Mouse (Mus musculus) 3T3-L1 (cell line): ENCODE results near the gene Pllp.

Experiments used
- DNase-seq: peaks from one replicate; pipeline ENCODE4 v3.0.0-alpha.2; 2015; ENCODE audit warnings: low read depth, low spot score

Pllp gene

DNA sequence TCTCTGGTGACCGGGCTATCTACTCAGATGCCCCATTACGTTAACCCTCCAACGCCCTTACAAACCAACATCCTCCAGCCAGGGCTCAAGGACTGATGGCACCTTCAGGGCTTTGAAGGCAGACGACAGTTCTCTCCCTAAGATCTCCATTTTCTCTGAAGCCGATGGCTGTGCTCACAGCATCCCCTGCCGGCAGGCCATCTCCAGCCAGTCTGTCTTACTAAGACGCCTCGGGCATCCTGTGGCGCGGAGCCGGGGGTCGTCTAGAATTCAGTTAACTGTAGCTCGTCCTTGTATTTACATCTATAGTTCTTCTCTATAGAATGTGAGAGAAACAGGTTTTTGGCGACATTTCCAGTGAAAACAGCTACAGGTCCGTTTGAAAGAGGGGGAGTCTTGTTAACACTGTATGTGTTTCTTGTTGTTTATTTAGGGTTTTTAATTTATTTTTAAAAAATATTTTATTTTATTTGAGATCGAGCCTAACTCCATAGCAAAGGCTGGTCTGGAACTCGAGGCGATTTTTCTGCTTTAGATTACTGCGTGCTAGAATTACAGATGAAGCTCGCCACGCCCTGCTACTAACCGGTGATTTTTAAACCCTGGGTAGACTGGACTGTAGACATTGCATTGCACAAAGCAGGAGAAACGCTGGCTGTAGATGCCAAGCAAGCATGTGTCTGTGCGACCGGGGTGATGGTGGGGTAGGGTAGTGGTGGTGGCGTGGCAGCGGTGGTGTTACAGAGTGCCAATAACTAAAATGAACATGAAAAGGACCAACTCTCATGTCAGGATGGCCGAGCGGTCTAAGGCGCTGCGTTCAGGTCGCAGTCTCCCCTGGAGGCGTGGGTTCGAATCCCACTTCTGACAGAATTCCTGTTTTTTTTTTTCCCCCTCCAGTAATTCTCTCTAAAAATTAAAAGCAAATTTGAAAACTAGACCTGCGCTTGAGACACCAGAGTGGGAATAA lies 7.1 kb upstream of the Pllp start:
- DNase-seq: peak; percentile 95

DNA sequence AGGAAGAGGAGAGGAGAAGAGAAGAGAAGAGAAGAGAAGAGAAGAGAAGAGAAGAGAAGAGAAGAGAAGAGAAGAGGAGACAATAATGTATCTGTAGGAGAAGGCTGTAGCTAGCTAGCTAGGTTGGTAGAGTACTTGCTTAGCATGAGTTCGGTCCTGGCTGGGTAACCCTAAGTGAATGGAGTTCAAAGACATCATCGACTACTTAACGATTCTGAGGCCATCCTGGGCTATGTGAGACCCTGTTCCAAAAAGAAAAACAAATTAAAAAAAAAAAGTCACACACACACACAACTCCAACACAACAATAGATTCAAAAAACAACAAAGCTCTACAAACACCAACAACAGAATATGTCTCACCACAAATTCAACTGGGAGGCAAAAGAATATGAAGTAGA lies 6.1 kb upstream of the Pllp start:
- DNase-seq: peak; percentile 13

DNA sequence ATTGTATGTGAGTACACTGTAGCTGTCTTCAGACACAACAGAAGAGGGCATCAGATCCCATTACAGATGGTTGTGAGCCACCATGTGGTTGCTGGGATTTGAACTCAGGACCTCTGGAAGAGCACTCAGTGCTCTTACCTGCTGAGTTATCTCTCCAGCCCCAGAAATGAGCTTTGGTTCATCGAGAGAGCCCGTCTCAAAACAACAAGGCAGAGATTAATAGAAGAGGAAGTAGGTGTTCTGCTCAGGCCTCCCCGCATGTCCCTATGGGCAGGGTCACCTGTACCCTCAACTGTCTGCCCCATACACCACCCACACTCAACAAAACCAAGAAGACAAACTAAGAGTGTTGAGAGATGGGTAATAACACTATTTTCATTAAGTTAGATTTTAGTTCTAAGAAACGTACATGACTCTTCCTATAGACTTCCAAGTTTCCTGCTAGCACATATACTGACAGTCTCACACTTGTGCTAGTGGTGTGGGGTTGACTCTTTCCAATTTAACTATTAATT lies 4.4 kb upstream of the Pllp start:
- DNase-seq: no peak

DNA sequence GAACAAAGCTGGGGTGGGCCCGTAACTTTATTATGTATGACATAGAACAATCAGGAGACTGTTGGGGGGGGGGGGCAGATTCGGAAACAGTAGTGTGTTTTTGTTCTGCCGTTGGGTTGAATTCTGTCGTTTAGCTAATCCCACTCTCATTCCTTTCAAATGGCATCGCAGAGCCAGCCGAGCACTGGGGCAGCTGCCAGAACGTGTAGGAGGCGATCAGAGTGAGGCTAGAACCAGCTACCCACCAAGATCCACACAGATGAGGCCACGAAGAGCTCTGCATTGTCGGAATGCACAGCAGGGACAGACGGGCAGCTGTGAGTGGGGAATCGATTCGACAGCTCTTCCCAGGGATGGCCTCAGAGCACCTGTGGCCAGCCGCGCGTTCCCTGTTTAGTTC lies 3.3 kb upstream of the Pllp start:
- DNase-seq: no peak

DNA sequence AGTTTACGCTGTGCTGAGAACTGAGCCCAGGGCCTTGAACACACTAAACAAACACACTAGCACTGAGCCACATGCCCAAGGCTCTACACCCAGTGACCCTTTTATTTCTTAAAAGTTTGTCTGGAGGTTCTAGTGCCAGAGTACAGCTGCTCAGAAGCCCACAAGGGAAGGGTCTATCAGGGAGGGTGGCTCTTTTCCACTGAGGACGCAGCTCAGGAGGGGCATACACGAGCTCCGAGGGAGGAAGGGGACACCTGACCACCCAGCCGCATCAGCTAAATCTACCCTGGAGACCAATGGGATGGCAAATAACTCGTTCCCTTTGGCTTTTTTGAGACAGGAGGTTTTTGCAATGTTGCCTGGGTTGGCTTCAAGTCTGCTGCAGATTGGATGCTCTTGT lies 1.9 kb upstream of the Pllp start:
- no peak for DNase-seq

DNA sequence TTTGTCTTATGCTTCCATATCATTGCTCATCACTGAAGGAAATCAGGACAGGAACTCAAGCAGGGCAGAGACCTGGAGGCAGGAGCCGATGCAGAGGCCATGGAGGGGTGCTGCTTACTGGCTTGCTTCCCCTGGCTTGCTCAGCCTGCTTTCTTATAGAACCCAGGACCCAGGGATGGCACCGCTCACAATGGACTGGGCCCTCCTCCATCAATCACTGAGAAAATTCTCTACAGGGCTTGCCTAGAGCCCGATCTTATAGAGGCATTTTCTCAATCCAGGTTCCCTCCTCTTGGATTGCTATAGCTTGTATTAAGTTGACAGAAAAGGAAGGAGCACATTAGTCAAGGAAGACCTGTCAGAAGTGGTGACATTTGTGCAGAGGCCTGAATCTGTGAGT lies 488 bp upstream of the Pllp start:
- DNase-seq: no peak

DNA sequence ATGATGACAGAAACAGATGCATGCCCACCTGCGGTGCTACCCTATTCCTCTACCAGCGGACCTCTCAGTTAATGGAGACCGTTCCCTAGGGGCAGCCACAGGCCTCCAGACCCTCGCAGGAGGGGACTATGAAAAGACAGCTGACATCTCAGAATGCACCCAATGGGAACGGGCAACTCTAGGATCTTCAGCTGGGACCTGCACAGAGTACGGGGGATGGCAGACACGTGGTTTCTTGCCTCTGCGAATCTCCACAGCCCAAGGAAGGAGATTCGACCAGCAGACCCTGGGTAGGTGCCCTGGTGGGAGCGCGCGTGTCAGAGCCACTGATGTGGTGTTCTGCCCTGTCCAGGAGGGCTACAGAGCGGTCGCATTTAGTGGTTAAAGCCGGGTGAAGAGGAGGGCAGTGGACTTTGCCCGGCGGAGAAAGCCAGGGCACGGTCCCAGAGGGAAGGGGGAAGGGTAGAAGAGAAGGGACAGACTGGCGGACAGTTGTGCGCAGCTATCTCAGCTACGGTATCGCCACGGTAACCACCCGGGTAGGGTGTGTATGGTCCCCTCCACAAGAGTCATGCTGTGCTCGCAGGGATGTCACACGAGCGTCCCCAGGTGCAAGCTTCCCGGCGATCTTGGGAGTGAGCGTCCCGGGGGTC lies 611 bp downstream of the Pllp start:
- no peak for DNase-seq

DNA sequence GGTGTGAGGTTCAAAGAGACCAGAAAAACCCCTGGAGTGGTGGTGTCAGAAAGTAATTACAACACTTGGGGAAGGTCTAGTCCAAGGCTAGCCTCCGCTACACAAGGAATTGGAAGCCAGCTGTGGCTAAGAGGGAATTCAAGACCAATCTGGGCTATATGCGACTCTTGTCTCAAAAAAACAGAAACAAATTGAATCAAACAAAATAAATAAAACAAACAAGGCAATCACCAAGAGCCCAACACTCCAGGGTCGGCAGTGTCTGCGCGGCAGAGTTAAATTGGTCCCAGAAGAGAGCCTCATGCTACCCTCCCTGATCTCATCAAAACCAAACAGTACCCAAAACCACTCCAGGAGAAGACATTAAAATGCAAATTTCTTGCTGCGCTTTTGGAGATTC lies 1.4 kb downstream of the Pllp start:
- no peak for DNase-seq

DNA sequence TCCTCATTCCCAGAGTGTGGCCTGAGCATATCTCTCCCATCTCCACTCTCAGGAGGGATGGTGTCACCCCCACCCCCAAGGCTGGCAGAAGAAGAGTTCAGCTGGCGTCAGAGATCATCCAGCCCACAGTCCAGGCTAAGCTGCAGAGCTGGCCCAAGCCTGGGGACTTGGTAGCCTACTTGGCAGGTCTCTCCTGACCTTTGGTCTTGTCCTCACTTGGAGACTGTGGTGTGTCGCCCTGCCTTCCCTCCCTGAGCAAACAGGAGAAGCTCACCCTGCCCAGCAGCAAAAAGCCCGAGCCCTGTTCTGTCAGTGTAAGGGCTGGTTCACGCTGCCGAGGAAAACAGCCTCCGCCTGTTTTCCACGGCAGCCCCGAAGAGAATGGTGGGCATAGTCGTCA lies 10.1 kb downstream of the Pllp start:
- no peak for DNase-seq

DNA sequence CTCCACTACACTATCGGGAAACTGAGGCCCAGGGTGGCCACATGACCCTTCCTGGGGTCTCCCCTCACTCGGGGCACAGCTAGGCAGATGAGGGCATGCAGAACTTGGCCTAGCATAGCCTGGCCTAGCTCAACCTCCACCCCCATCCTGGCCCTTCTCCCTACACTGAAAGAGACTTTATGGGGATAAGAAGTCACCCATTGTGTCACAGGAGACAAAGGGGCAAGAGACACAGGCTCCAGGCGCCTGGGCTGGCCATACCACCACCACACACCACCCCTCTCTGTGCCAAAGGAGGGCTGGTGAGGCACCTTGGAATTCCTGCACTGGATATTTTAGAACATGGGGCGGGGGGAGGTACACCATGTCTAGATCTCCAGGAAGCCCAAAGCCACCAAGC lies 11.8 kb downstream of the Pllp start:
- no peak for DNase-seq

DNA sequence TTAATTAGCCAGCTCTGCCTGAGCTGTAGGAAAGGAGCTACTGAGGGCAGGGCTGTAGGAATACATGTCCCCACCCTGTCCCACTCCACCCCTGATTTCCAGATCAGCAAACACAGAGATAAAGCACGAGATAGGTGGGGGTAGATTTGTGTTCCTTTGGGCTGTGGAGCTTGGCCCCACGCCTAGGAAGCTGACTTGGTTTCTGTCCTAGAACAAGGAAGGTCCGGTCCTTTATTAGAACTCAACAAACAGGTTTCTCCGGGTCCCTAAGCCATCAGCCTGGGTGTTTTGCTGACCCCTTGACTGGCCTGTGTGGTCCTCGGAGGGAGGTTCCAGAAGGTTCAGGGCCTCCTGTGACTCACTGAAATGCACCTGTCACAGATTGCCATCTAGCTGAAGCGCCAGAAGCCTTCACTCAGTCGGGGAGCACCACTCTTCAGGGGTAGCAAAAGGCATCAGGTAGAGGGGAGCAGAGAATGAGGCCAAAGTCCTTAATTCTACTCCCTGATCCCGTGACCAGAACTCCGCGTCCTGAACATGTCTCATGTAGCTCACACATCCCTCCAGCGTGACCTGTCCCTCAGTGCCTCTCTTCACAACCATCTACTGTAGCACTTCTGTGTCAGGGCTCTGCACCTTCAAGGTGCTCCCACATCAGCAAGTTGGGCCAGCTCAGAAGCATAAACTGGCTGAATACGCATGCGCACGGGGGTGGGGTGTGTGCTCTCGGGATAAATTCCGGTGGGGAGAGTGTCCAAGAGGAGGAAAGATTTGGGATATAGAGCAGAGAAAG lies 13.2 kb downstream of the Pllp start:
- DNase-seq: no peak

DNA sequence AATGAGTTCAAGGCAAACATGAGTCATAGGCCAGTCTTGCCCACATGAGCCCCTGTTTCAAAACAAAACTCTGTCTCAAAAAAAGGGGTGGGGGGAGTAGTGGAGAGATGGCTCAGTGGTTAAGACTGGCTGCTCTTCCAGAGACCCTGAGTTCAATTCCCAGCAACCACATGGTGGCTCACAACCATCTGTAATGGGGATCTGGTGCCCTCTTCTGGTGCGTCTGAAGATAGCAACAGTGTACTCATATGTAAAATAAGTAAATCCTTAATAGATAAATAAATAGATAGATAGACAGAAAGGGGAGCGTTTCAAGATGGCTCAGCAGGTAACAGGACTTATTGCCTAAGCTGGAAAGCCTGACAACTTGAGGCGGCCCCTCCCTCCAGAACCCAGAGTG lies 15.7 kb downstream of the Pllp start:
- no peak for DNase-seq

DNA sequence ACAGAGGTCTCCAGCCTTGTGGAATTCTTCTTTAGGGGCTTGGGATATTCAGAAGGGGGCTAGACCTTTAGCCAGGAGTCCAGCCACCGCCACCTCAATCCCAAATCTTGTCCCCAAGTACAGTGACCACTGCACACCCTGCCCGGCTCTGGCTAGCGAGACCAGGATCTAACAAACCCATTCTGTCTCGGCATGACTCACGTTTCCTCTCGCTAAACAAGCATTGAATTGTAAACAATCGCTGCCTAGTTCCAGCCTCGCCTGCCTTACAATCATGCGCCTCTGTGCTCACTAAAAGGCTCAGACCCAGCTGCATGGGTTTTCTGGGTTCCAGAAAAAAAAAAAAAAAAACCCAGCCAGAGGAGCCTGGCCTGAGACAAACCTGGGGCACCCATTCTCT lies 17.5 kb downstream of the Pllp start:
- peak; percentile 60 for DNase-seq

DNA sequence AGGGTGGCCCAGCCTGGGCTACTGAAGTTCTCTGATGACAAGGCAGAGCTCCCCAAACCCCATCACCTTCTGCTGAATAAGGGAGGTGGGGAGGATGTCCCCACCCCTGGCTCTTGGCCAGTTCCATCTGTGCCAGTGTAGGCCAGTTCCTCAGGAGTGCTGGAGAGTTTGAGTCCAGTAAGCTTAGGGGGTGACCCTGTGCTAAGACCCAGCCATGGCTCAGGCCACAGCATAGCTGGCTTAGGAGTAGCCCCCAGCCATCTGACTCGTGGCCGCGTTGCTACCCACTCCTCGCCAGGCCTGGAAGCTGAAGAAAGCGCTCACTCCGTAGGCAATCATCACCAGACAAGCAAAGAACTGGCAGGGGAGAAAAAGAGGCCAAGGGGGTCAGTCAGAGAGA lies 20.2 kb downstream of the Pllp start:
- no peak for DNase-seq

DNA sequence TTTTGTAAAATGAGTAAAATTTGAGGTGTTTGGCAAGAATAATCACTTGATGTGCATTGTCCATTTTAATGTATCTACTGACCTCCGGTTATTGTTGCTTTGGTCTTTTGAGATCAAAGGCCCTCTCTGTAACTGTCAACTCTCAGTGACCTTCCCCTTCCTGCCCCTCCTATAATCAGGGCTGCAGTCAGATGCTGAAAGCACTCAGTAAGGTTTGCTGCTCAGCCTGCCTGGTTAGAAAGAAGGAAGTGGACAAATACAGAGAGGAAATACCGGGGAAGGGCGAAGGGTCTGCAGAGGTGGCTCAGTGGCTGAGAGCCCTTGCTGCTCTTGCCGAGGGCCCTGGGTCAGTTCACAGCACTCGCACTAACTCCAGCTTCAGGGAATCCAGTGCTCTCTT lies 21.7 kb downstream of the Pllp start:
- DNase-seq: no peak

DNA sequence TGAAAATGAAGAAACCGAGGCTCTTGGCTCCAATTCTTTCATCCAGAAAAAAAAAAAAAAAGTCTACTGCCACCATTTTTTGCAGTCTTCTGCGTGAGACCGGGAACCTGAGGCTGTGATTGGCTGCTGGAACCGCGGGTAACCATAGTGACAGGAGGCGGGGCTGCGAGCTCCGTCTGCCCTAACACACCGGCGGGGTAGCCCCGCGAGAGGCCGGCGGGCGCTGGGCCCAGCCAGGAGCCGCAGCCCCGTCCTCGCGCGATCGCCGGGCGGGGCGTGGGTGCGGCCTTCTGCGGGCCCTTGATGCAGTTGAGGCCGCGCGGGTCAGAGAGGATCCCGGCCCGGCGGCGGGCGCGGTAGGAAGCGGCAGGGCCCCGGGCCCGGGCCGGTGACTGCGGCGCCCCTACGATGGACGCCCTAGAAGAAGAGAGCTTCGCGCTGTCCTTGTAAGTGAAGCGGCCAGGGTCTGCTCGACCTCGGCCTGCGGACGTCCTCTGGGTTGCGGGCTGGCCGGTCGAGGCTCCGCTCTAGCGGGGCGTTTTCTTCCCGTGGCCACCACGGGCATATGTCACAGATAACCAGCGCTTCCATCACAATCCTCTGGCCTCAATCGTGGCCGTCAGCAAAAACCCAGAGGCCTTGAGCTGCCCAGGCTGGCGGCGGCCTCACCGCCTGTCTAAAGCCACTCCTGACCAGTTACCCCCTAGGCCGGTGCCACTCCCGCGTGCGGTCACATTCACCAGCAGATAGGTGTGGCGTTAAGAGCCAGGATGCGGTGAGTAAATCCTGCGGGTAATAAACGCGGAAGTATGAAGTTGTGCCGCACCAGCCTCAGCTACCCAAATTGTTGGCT lies 29.4 kb downstream of the Pllp start, which contains the start of gene Arl2bp:
Gene Arl2bp, plus strand, starts transcription at position 145 of the 853 bp plus-strand sequence.
- peak; percentile 98 for DNase-seq

DNA sequence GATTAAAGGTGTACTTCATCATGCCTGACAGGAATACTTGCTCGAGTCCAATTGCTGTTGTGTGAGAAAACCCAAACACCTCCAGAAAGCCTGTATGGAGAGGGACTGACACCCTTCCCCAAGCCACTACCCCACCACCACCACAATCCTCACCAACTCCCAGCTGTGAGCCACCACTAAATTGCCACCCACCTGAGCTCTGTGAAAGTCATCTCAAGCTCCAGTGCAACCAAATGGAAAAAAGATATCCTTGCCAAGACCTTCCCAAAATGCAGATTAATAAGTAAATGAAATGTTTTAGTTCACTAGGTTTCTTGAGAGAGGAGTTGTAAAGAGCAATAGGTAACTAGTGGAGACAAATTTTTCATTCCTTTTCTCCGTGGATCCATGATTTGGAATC lies 31.4 kb downstream of the Pllp start:
- DNase-seq: no peak

DNA sequence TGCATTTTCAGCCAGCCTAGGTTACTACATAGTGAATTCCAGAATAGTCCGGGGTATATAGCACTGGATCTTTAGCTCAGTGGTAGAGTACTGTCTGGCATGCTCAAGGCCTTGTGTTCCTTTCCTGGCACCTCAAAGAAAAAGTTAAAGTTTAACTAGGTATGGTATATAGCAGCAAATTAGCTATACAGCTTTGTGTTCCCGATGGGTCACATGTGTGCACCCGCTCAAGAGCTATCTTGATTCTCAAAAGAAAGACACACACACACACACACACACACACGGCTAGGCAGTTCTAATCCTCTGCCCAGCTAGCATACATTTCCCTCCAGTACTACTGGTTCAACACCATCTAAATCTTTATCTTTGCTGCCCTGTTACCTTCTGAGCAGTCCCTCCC lies 35.7 kb downstream of the Pllp start:
- no peak for DNase-seq

DNA sequence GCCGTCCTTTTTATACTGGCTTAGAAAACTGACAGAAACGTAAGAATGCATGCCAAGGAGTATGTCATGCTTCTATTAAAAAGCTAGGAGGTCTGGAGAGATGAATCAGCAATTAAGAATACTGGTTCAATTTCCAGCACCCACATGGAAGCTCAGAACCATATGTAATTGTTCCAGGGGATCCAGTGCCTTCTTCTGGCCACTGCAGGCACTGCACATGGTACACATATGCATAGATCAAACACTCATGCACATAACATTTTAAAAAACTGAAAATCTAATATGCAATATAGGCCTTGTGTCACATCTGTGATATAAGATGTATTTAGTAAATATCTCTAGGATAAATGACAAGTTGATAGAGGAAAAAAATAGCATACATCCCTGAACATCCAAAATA lies 38.0 kb downstream of the Pllp start:
- DNase-seq: peak; percentile 37

DNA sequence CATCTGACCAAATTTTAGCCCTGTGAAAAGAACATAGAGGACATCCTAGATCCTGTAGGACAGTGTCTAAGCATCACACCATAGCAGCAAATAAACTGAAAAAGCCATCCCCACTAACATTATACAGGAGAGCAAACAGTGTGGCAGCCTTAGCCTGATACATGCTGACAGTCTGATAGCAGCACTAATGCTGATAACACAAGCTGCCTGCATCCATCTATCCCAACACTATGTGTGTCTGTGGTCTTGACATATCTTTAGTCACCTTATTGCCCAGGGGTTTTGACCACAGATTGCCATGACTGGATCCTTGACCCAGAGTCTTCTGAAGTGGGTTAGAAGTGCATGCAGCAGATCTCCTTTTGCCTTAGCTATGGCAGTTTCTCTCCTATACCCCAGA lies 41.1 kb downstream of the Pllp start:
- no peak for DNase-seq

DNA sequence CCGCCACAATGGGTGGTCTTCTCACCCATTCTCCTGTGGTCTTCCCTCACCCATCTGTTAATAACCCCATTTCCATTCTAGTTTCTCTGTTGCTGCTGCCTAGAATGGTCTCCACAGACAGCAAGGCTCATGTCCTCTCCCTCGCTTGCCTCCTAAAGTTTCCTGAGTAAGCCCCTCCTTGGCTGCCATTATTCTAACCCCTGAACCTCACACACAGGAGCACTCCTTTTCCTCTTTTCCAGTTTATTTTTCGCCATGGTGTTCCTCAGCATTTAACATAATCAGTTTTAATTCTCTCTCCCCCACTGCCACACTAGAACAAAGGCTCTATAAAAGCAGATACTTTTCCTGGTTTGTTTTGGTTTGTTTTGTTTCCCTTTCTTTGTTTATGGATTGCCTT lies 43.1 kb downstream of the Pllp start:
- DNase-seq: no peak
